Mouse (Mus musculus) urinary bladder, postnatal 4 days (tissue): ENCODE data around the gene Elfn1.

Experiments
- DNase-seq, 2 experiments: peaks; one replicate each; pipeline ENCODE4 v3.0.0; 2021 to 2022; ENCODE audit warnings: low spot score in 2 of 2

The Elfn1 gene

DNA sequence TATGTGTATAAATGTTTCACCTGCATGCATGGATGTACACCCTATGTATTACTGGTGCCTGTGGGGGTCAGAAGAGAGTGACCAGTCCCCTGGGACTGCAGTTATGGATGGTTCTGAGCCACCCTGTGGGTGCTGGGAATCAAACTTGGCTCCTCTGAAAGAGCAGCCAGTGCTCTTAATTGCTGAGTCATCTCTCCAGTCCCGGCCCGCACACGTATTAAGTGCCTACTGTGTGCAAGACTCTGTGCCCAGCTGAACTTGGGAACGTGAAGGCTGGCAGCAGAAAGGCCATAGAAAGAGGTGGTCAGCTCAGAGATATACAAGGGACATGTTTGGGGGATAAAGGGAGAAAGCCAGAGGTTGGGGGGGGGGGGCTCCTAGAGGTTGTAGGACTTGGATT, 68.8 kb downstream of the Elfn1 start:
- DNase-seq: no peak

DNA sequence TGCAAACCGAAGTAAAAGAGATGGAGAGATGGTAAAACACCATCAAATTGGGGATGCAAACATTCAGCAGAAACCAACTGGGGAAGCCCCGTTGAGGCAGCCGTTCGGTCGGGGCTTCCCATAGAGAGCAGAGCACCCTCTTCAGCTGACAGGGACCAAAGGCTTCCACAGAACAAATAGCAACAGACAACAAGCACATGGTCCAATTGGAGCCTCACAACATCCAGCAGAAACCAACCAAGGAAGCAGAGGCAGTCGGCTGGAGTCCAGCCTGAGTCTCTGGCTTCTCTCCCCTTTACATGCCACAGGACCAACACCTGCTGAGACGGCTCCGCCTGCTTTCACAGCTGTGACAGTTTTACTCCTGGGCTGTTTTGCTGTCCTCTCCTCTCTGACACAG, 69.7 kb downstream of the Elfn1 start:
- DNase-seq: no peak

- no peak for DNase-seq
Measured at GRCm38 (mm10) chr5:139978525-139979276, 71.0 kb downstream of the Elfn1 start.

- DNase-seq: no peak
Measured at GRCm38 (mm10) chr5:139979371-139979770, 71.6 kb downstream of the Elfn1 start.

GRCm38 (mm10) chr5:139981976-139982375, 74.2 kb downstream of the Elfn1 start:
- DNase-seq: no peak

DNA sequence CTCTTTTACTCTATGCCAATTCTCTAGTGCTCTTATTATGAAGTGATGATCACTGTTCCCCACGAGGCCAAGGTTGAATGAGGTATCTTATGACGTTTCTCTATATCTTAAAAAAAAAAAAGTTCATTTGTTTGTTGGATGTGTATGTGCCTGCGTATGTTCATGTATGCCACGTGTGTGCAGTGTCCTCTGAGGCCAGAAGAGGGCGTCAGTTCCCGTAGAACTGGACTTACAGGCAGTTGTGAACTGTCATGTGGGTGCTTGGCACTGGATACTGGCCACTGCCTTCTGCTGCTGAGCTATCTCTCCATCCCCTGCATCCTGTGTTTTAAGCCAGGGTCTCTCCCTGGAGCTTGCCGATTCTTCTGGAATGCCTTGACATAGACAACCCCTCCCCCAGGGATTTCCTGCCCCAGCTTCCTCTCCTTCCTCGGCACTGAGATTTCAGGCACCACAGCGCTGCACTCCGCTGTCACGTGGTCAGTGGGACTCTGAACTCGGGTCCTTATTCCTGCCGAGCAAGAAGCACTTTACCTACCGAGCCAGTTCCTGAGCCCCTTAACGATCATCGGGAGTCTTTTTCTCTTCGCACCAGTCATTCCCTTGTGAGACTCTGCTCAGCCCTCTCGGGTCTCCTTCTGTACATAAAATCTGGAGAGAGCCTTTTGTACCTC, 77.5 kb downstream of the Elfn1 start:
- DNase-seq: no peak

DNA sequence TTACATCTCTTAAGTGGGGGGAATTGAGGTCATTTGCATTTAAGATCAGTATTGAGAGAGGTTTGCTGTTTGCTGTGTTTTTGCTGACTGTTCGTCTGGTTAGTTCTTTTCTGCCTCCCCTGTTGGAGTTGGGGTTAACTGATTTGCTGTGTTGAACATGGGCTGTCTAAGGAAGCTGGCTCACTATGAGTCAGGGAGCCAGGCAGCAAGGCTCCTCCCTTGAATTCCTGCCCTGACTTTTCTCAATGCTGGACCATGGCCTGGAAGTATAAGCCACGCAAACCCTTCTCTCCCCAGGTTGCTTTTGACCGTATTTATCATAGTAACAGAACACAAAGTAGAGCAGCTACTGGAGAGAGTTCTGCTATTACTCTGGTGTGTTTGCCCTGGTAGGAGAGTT, 83.8 kb downstream of the Elfn1 start:
- DNase-seq: no peak

DNA sequence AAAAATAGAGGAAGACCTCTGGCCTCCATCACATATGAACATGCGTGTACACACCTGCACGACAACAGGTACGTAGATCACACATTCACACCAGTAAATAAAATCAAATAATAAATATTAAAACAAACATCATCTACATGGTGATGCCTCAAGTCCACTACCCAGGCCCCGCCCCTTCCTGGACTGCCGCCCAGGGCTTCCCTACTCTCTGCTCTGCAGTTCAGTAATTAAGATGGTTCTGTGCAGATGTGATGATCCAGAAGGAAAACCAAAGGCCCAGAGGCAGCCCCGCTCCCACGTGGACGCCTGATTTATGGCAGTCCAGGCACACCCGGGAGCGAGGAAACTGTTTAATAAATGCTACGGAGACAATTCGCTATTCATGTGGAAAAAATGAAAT, 90.6 kb downstream of the Elfn1 start:
- DNase-seq: peak in 1 of 2 experiments; percentile 73

GRCm38 (mm10) chr5:139998916-139999315, 91.2 kb downstream of the Elfn1 start:
- DNase-seq: no peak

DNA sequence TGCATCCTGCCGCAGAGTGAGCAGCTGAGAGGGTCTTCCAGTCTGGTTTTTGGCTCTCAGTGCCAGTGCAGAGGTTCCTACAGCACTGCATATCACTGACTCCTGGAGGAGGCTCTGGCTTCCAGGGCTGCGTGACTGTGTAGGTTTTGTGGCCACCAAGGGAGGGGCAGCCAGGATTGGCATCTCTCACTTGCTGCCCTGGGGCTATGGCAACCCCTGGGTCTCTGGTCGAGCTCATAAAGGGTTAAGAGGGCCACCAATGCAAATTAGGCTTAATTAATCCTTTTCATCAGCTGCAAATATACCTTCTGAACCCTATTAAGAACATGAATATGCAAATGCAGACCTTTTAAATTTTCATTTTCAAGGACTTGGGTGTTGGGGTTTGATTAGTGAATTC, 94.8 kb downstream of the Elfn1 start:
- no peak for DNase-seq

- no peak for DNase-seq
Measured at GRCm38 (mm10) chr5:140006861-140007260, 99.1 kb downstream of the Elfn1 start.

DNA sequence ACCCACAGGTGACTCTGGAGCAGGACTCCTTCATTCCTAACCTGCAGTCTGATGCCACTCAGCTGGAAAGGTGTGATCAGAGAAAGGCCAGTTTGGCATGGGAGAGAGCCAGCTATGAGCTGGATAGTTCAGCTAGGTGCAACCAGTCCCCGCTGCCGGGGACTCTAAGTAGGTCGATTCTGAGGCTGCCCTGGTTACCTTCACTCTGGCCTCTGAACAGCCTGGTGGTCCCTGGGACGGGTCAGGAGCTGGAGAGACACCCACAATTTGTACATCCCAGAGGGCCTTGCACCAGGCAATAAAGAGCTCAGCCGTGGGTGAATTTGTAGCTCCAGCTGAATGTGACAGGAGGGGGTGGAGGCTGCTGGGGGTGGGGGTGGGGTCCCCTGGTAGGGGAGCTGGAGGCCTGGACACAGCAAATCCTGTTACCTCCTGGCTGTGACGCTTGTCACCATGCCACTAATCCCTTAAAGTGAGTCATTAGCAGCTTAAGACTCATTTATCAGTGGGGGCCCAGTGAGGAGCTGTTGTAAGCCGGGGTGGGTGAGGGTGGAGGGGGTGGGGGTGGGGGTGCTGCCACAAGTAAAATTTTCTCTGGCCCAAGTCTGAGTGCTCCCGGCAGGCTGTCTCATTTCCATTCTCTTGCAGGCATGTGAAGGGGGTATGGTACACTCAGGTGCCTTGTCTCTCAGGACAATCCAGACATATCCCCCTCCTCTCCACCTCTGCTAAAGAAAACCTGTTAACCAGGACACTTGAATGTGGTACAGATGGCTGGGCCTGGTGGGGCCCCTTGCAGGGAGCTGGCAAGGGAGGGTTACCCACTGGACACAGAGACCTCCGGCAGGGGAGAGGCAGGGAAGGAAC, 100.1 kb downstream of the Elfn1 start:
- no peak for DNase-seq

GRCm38 (mm10) chr5:140008523-140008806, 100.7 kb downstream of the Elfn1 start:
- DNase-seq: no peak

DNA sequence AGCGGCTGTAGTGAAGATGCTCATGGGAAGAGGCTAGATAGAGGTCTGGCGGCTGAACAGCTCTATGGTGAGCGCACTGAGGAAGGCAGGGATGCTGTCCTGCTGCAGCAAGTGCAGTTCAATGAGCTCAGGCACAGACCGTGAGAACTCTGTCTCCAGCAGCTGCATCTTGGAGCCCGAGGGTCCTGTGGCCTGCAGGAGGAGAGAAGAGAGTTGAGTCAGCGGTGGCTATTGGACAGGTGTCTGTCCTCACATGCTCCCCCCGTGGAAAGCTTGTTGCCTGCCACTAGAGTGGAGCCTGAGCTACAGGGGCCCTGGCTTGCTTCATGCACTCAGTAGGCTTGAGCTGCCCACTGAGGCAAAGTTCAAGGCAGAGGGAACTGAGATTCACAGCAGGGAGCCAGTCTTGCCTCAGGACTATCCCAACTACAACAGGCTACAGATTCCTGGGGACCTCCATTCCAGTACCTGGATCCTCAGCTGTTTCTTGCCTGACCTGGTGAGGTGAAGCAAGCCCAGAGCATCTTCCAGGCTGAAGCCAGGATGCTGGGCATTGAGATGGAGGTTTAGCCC, 101.4 kb downstream of the Elfn1 start:
- no peak for DNase-seq

DNA sequence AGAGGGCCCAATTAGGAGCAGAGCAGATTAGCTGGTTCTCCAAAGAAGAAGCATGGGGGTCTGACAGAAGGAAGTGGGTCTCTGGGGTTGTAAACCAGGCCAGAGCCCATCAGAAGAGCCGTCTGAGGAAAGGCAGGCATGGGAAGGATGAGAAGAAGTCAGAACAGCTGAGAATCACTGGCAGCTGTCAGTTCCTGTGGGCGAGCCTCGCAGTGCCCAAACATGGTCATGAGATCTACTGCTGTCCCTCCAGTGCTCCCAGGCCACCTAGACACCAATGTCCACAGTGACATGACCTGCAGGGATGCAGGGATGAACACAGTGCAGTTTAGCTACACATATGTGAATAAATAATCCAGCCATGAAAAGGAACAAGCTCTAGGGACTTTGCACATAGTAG, 102.7 kb downstream of the Elfn1 start:
- DNase-seq: no peak

- DNase-seq: no peak
Measured at GRCm38 (mm10) chr5:140012286-140012967, 104.7 kb downstream of the Elfn1 start.

DNA sequence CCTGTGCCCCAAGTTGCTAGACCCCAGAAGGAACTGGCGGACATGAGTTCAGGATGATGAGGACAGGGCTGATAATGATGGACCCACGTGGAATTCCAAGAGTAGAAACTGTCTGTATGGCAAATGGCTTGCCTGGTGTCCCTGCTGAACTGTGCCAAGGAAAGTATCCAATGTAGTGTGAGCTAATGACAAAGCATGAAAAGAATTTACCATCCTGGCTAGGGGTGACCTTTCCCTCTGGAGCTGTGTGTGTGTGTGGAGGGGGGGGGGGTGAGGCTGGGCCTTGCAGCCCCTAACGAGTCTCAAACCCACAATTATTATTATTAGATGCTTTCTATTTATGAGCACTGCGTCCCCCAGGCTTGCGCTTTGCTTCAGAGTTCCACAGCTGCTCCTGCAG, 105.9 kb downstream of the Elfn1 start:
- DNase-seq: no peak

- DNase-seq: no peak
Measured at GRCm38 (mm10) chr5:140016896-140017295, 109.2 kb downstream of the Elfn1 start.

DNA sequence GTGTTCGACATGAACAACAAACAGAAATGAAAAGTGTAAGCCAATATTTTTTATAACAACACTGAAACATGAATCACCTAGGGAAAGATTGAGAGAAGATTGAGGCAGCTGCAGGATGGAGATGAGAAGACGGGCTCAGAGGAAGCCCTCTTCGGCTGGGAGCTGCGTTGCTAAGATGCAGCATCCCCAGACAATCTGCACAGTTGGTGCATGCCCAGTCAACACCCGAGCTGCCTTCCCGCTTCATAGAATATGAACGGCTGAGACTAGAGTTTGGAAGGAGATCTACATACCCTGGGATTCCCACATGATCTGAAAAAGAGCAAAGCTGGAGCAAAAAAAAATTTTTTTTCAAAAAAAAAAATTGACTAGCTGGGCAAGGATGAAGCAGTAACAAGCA, 111.0 kb downstream of the Elfn1 start:
- no peak for DNase-seq

DNA sequence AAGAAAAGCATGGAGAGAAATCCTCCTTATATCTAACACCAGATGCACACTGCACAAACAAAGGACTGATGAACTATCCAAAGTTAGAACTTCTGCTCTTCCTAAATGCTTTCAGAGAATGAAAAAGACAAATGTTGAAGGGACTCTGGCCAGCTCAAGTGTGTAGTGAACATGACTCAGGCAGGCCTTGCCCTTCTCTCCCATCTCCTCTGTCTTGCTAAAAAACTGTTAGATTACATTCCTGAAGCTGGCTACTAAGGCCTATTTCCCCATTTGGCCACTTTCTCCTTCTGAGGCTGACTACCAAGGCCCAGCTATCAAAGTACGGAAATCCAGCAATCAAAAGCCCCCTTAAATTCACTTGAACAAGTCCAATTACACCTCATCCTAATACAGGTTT, 111.9 kb downstream of the Elfn1 start:
- no peak for DNase-seq

GRCm38 (mm10) chr5:140021755-140022154, 114.0 kb downstream of the Elfn1 start:
- no peak for DNase-seq

- no peak for DNase-seq
Measured at GRCm38 (mm10) chr5:140022861-140023260, 115.1 kb downstream of the Elfn1 start.
